Mouse (Mus musculus): Measurements from ENCODE around the gene Gm3147. TPM values are rescaled to one million over a fixed set of nuclear protein-coding genes. Genes with fewer than 3 reads are reported as not detected.

Gene Gm3147
- polyA plus RNA-seq (2015; fragmentation: Nextera tagmentation; extraction: Ambion mirVana): not detected in 2 replicates

DNA sequence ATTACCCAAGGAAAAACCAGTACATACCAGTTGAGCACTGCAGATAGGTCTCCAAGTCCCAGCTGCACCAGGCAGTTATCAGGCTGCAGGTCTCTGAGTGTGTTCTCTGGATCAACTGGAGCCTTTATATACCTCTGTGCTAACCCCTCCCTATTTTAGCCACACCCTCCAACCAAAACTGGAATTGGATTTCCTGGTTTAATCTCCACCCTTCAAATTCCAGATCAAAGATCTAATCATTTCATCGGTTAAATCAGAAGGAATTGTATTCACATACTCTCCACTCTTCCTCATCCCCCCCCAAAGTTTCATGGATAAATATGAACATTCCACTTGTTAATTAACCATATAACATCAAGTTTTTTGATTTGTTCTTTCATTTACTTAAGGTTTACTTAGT, at the start of gene Gm3147:
TSS of gene Gm3147 (minus strand) at position 101 of the 400 bp plus-strand sequence.

DNA sequence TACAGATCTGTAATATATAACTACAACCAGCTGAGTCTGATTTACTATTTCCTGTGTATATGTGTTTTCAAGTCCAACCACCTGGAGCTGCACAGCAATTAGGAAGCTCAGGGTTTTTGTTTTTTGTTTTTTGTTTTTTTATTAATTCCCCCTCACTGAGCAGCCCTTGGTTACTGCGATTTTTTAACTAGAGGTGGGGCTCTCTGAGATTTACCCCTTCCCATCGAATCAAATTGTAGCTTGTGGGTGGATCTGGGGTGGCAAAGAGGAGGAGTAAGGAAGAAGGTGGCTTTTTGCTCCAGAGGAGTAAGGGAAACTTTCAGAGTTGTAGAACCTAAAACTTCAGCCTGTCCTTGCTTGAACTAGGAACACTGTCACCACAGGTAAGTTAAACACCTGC, 31.9 kb upstream of the Gm3147 start, which contains the start of gene Gm6205:
TSS of gene Gm6205 (plus strand) at position 301 of the 400 bp plus-strand sequence.

DNA sequence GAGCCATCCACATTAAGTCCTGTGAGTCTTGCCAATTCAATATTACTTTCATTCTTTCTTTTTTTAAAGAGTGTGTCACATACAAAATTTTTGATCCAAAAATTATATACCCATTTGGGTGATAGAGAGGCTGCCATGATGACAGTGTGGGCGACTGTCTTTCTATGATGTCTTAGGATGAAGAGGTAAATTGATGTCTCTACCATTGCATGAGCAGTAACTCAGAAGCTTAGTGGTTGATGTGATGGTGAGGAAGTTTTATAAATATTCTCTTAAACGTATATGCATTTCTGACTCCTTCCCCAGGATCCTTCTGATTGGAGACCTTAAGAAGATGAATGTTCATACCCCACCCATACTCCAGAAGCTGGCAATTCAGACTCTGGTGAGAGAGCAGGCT, 7.5 kb upstream of the Gm3147 start, which contains the start of gene Gm6509:
TSS of gene Gm6509 (plus strand) at position 301 of the 400 bp plus-strand sequence.

Other genes starting within 250 kb of the Gm3147 start
- gene Gm7682, start 170.6 kb downstream of the Gm3147 start, polyA plus RNA-seq (2015; fragmentation: Nextera tagmentation; extraction: Ambion mirVana): not detected in 2 replicates
- not detected in 2 replicates for gene Gm3139, start 90.1 kb downstream of the Gm3147 start, polyA plus RNA-seq (2015; fragmentation: Nextera tagmentation; extraction: Ambion mirVana)
- gene Gm6509, start 7.6 kb upstream of the Gm3147 start, polyA plus RNA-seq (2015; fragmentation: Nextera tagmentation; extraction: Ambion mirVana): not detected in 2 replicates
- gene Gm6205, start 32.0 kb upstream of the Gm3147 start, polyA plus RNA-seq (2015; fragmentation: Nextera tagmentation; extraction: Ambion mirVana): not detected in 2 replicates
- not detected in 2 replicates for gene Gm3183, start 249.1 kb upstream of the Gm3147 start, polyA plus RNA-seq (2015; fragmentation: Nextera tagmentation; extraction: Ambion mirVana)